Mouse (Mus musculus): ENCODE measurements around the gene Nipsnap2. TPM values are rescaled to one million over a fixed set of nuclear protein-coding genes. Genes with fewer than 3 reads are reported as not detected.
"Not testable (repeated sequence)": the region's sequence is repeated elsewhere in the genome, so short reads cannot be mapped to it uniquely, and the experiment has no call there.

Nipsnap2 gene
- polyA plus RNA-seq (2015; fragmentation: Nextera tagmentation; extraction: Ambion mirVana), result 81.8 and 82.0 TPM in 2 replicates

DNA sequence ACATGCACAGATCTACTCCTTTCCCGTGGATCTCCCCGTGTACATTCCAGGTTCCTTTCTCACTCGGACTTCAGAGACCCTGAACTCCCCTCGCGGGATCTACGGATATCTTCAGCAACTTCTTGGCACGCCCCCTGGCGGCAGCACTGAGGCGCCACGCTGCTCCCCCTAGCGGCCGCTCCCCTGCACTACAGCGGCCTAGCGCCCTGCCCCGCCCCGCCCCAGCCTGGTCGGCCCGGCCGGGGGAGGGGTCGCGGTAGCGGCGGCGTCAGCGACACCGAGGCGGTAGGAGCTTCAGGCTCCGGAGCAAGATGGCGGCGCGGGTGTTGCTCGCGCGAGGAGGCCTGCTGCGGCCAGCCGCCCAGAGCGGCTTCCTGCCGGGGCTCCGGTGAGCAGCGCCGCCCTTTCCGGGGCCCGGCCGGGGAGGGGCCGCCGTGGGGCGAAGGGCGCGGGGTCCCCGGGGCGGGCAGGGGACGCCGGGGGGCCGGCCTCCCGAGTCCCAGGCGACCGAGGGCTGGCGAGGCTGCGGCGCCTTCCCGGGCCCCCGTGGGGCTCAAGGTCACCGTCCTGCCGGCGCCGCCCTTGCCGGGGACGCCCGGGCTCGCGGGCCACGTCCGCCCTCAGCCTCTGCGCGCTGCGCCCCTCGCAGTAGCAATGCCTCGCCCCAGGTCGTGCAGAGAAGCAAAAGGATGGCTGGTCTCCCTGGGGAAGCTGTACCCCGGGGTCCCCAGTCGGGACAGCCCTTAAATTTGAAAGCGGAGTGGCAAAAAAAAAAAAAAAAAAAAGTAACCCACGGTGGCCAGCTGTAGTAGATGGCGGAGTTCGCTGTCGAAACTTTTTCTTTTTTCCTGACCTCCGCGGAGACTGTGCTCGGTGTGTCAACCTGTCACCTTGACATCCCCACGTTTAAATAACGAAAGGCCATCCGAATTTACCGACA is at the start of gene Nipsnap2:
Nipsnap2 (plus strand) TSS at position 230 of the 940 bp plus-strand sequence.
- Histone ChIP-seq H3K9me3 (no peaks in the 10 kb centered on the region), H3K9ac (peak within 1 kb of the TSS; percentile 71), H3K4me2 (peak within 1 kb of the TSS; percentile 56), H3K4me3 (peak within 1 kb of the TSS; percentile 68), H3K27me3 (replicated peaks) (no peaks in the 10 kb centered on the region), H3K27ac (peak within 1 kb of the TSS; percentile 91), H3K36me3 (replicated peaks) (no peaks in the 10 kb centered on the region), H3K4me1 (peaks cover 27% of the 10 kb centered on the region)
- WGBS, result under 1% methylated on average over 89 of the region's 93 CpGs
- peak; percentile 93 for ATAC-seq (replicated peaks)

DNA sequence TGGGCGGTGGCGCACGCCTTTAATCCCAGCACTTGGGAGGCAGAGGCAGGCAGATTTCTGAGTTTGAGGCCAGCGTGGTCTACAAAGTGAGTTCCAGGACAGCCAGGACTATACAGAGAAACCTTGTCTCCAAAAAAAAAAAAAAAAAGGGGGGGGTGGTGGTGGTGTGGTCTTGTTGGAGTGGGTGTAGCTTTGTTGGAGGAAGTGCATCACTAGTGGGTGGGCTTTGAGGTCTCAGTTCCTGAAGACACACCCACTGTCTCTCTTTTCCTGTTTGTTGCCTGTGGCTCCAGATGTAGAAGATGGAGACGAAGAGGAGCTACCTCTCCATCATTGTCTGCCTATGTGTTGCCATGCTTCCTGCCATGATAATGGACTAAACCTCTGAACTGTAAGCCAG is 39.7 kb upstream of the Nipsnap2 start:
- not testable (repeated sequence) for H3K9ac ChIP-seq; H3K27ac ChIP-seq; H3K4me2 ChIP-seq; H3K36me3 ChIP-seq (replicated peaks); H3K4me3 ChIP-seq; ATAC-seq (replicated peaks); H3K27me3 ChIP-seq (replicated peaks); H3K9me3 ChIP-seq; H3K4me1 ChIP-seq
- WGBS, result 90% methylated on average over 5 of the region's 5 CpGs

DNA sequence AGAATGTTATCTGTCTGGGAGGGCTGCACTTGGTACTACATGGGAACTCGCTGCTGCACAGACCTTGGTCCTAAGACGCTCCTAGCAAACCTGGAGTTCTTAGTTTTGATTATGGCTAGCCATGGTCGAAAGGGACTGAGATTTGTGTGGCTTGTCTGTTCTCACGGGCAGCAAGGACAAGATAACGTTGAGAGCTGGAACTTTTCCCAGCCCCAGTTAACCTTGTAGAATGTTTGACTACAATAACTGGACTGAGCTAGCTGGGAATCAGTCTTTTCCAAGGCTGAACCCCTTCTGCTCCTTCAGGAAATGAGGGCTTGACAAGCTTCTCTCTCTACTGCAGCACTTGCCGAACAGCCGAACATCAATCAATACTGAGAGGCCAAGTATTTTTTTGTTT is 37.2 kb upstream of the Nipsnap2 start:
- H3K27me3 ChIP-seq (replicated peaks), result 0 out of 2 replicates have a peak, but pooled peaks cover 2% of the 10 kb centered on the region
- ATAC-seq (replicated peaks), result no peak
- no peaks in the 10 kb centered on the region for H3K9me3 ChIP-seq
- H3K36me3 ChIP-seq (replicated peaks), result no peaks in the 10 kb centered on the region
- no peak overlapping the region for H3K4me3 ChIP-seq
- no peak overlapping the region for H3K4me2 ChIP-seq
- 87% methylated on average over 7 of the region's 7 CpGs for WGBS
- H3K9ac ChIP-seq, result no peak overlapping the region
- no peak overlapping the region for H3K27ac ChIP-seq
- H3K4me1 ChIP-seq, result no peaks in the 10 kb centered on the region

DNA sequence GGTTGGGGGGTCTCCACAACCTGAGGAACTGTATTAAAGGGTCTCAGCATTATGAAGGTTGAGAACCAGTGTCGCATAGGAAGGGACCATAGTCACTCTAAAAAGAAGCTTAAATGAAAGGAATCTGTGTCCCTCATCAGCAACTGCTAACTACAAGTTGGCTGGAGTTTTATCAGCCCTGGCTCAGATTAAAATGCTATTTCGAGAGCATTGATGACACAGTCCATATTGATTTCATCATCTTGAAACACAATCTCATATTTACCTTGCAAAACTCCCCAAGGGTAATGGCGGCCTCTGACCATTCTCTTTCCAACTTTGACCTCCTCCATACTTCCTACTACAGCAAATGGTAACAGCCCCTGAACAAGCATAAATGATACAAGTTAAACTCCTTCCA is 34.3 kb upstream of the Nipsnap2 start:
- no peaks in the 10 kb centered on the region for H3K36me3 ChIP-seq (replicated peaks)
- H3K27ac ChIP-seq, result no peak overlapping the region
- no peak overlapping the region for H3K4me3 ChIP-seq
- H3K27me3 ChIP-seq (replicated peaks), result no peaks in the 10 kb centered on the region
- 83% methylated on average over 3 of the region's 3 CpGs for WGBS
- no peak overlapping the region for H3K4me2 ChIP-seq
- no peaks in the 10 kb centered on the region for H3K9me3 ChIP-seq
- no peak for ATAC-seq (replicated peaks)
- no peak overlapping the region for H3K9ac ChIP-seq
- no peaks in the 10 kb centered on the region for H3K4me1 ChIP-seq

DNA sequence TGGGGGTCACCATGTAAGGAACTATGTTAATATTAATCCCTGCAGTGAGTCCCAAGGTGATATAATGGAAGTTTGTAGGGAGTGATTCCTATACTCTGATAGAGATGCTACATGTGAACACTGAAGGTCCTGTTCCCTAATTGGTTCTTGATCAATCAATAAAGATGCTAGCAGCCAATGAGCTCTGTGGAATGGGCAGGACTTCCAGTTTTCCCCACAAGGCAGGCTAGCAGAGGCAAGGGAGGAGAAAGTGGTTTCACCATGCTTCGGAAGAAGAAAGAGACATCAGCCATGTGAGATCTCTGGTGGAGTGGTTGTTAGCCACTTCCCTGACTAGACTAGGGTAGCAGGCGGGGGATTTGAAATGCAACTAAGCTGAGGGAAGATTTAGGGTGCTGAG is 24.4 kb upstream of the Nipsnap2 start:
- ATAC-seq (replicated peaks), result no peak
- Histone ChIP-seq H3K4me1 (no peaks in the 10 kb centered on the region), H3K27me3 (replicated peaks) (no peaks in the 10 kb centered on the region), H3K4me3 (no peak overlapping the region), H3K36me3 (replicated peaks) (no peaks in the 10 kb centered on the region), H3K9me3 (no peaks in the 10 kb centered on the region), H3K4me2 (peak overlapping the region; percentile 13; the same call in 1 of the 2 replicates), H3K27ac (no peak overlapping the region), H3K9ac (no peak overlapping the region)
- 36% methylated on average over 2 of the region's 2 CpGs for WGBS

DNA sequence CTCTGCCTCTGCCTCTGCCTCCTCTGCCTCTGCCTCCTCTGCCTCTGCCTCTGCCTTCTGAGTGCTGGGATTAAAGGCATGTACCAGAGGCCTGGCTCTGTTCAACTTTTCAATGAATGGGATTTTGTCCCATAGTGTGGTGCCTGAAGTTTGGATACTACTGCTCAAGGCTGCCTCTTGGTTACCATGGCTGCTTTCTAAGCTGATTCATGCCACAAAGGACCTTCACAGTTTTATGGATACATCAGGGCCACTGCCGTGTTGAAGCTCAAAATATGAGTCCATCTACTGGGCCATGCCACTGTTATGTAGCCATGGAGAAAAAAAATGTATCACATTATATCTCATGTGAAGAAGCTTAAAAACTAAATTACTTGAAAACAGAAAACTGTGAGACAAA is 23.2 kb upstream of the Nipsnap2 start:
- no peaks in the 10 kb centered on the region for H3K36me3 ChIP-seq (replicated peaks)
- WGBS, result 73% methylated on average over 1 of the region's 1 CpGs
- ATAC-seq (replicated peaks), result no peak
- H3K4me2 ChIP-seq, result no peak overlapping the region
- H3K4me3 ChIP-seq, result no peak overlapping the region
- H3K9ac ChIP-seq, result no peak overlapping the region
- no peaks in the 10 kb centered on the region for H3K27me3 ChIP-seq (replicated peaks)
- H3K9me3 ChIP-seq, result no peaks in the 10 kb centered on the region
- H3K27ac ChIP-seq, result no peak overlapping the region
- no peaks in the 10 kb centered on the region for H3K4me1 ChIP-seq

DNA sequence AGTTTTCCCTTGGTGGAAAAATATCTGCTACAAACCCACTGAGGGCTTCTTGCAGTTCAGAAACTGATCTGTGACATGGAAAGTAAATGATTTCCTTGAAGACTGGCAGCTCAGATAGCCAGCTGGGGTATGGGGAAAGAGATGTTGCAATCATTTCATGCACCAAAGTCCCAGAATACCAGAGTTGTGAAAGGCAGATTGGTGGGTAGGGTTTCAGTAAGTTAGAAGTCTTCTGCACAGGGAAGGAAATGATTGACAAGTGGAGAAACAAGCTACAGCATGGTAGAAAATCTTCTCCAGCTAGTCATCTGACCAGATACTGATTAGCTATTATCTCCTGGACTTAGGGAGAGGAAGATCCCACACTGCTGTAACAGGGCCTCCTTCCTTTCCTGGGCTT is 21.5 kb upstream of the Nipsnap2 start:
- Histone ChIP-seq H3K4me1 (no peaks in the 10 kb centered on the region), H3K36me3 (replicated peaks) (no peaks in the 10 kb centered on the region), H3K9me3 (no peaks in the 10 kb centered on the region), H3K4me3 (no peak overlapping the region), H3K9ac (no peak overlapping the region), H3K27ac (no peak overlapping the region), H3K27me3 (replicated peaks) (no peaks in the 10 kb centered on the region), H3K4me2 (no peak overlapping the region)
- ATAC-seq (replicated peaks), result no peak

DNA sequence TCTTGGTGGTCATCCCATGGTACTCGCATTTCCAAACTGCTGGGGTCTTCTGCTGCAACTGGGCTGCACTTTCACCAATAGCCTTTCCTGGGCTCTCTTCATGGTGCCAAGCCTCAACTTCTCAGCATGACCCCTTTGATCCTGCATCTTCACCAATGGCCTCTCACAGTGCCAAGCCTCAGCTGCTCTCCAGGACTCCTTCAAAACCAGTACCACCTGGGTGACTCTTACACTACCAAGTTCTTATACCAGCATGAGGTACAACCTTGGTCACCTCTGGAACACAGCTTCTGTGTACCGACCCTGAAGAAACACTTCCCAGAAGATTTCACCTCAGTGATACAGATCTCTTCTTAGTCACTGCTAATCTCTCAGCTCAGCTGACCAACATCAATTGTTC is 16.5 kb upstream of the Nipsnap2 start, which contains the start of gene Sept14:
Sept14 (minus strand) TSS at position 101 of the 400 bp plus-strand sequence.
- Histone ChIP-seq H3K27me3 (replicated peaks) (no peaks in the 10 kb centered on the region), H3K27ac (no peak within 1 kb of the TSS), H3K4me2 (no peak within 1 kb of the TSS), H3K9me3 (no peaks in the 10 kb centered on the region), H3K4me3 (no peak within 1 kb of the TSS), H3K4me1 (no peaks in the 10 kb centered on the region), H3K36me3 (replicated peaks) (no peaks in the 10 kb centered on the region), H3K9ac (no peak within 1 kb of the TSS)
- WGBS, result 61% methylated on average over 2 of the region's 2 CpGs
- no peak for ATAC-seq (replicated peaks)

DNA sequence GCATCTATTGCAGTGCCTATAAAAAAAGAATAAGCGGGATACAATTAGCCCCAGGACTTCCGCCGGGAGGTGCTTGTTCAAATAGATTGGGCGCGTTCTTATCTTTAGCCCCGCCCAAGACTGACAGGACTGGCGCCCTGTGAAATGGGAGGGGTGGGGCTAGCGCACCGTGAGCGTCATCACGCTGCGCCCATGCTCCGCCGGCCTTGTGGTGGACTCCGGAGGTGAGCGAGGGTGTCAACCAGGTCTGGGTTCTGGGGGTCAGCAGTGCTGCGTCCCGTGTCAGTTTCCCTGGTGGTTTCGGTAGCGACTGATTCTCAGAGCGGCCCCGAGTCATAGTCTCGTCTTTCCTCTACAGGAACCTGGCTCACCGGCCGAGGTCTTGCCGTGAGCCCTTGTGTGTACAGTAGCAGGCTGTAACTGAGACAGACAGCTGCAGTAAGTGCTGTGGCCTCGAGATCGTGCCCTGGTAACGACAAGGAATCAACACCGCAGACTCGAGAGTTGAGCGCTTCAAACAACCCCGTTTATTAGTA is 9.5 kb upstream of the Nipsnap2 start, which contains the start of gene Mrps17:
Mrps17 (plus strand) TSS at position 172 of the 536 bp plus-strand sequence.
- peak within 1 kb of the TSS; percentile 56 for H3K4me3 ChIP-seq
- H3K4me1 ChIP-seq, result peaks cover 12% of the 10 kb centered on the region
- no peaks in the 10 kb centered on the region for H3K27me3 ChIP-seq (replicated peaks)
- peak within 1 kb of the TSS; percentile 82 for H3K4me2 ChIP-seq
- H3K9ac ChIP-seq, result peak within 1 kb of the TSS; percentile 72
- WGBS, result under 1% methylated on average over 33 of the region's 33 CpGs
- peaks cover 12% of the 10 kb centered on the region; the same call in 1 of the 2 replicates for H3K36me3 ChIP-seq (replicated peaks)
- H3K27ac ChIP-seq, result peak within 1 kb of the TSS; percentile 51
- peak; percentile 96 for ATAC-seq (replicated peaks)
- H3K9me3 ChIP-seq, result no peaks in the 10 kb centered on the region

DNA sequence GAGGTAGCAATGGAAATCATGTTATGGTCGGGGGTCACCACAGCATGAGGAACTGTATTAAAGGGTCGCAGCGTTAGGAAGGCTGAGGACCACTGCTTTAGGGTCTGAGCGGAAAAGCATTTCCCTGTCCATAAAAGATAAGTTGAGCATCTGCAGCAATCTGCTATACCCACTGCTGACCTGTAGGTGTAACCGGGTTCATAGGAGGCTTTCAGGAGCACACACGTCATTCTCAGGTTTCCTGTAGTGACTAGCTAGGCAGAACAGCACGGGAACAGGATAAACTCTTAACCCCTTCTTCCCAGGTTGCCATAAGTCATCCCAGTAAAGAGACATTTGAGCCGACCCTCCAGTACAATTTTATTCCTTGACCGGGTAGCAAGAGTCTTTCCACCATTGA is 7.8 kb upstream of the Nipsnap2 start:
- no peak overlapping the region for H3K9ac ChIP-seq
- no peak overlapping the region for H3K4me2 ChIP-seq
- H3K9me3 ChIP-seq, result no peaks in the 10 kb centered on the region
- peaks cover 12% of the 10 kb centered on the region; the same call in 1 of the 2 replicates for H3K36me3 ChIP-seq (replicated peaks)
- no peaks in the 10 kb centered on the region for H3K27me3 ChIP-seq (replicated peaks)
- WGBS, result 88% methylated on average over 9 of the region's 9 CpGs
- peaks cover 12% of the 10 kb centered on the region for H3K4me1 ChIP-seq
- no peak for ATAC-seq (replicated peaks)
- H3K27ac ChIP-seq, result no peak overlapping the region
- no peak overlapping the region for H3K4me3 ChIP-seq

DNA sequence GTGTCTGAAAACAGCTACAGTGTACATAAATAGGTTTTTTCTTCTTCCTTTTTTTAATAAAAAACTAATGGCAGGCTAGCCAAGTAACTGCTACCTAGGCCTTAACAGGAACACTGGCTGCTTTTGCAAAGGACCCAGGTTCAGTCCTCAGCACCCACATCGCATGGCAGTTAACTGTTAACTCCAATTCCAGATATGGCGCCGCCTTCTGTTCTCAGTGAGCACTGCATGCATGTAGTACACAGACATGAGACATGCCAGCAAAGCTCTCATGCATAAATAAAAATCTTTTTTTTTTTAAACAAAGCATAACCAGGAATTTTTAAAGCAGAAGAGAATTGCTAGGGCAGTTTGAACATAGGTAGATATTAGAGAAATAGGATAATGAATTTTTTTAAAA is 4.7 kb upstream of the Nipsnap2 start:
- no peak overlapping the region for H3K27ac ChIP-seq
- H3K9ac ChIP-seq, result no peak overlapping the region
- ATAC-seq (replicated peaks), result no peak
- 87% methylated on average over 3 of the region's 3 CpGs for WGBS
- no peaks in the 10 kb centered on the region for H3K9me3 ChIP-seq
- H3K27me3 ChIP-seq (replicated peaks), result no peaks in the 10 kb centered on the region
- H3K36me3 ChIP-seq (replicated peaks), result peaks cover 12% of the 10 kb centered on the region; the same call in 1 of the 2 replicates
- no peak overlapping the region for H3K4me3 ChIP-seq
- peaks cover 12% of the 10 kb centered on the region for H3K4me1 ChIP-seq
- H3K4me2 ChIP-seq, result no peak overlapping the region

DNA sequence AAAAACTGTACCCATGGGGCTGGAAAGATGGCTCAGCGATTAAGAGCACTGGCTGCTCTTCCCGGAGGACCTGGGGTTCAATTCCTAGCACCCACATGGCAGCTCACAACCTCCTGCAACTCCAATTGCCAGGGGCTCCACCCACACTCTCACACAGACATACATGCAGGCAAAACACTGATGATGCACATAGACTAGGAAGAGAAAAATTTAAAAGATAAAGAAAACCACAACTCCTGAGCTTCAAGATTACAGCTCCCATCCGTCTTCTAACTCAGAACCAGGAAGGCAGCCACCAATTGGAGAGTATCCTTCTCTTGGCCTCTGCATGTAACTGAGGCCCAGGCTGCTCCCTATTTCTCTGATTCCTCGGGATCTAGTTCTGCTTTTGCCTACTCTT is 595 bp upstream of the Nipsnap2 start:
- Histone ChIP-seq H3K9me3 (no peaks in the 10 kb centered on the region), H3K9ac (no peak overlapping the region), H3K4me1 (peaks cover 25% of the 10 kb centered on the region), H3K27ac (no peak overlapping the region), H3K27me3 (replicated peaks) (no peaks in the 10 kb centered on the region), H3K36me3 (replicated peaks) (no peaks in the 10 kb centered on the region; the same call in 1 of the 2 replicates), H3K4me3 (peak overlapping the region; percentile 68), H3K4me2 (peak overlapping the region; percentile 56; the same call in 1 of the 2 replicates)
- no peak; the same call in 1 of the 2 replicates for ATAC-seq (replicated peaks)
- 54% methylated on average over 4 of the region's 4 CpGs for WGBS
